Mouse (Mus musculus): ENCODE results near the gene Gm11983. TPM values are rescaled to one million over a fixed set of nuclear protein-coding genes. Genes with fewer than 3 reads are reported as not detected.

Gm11983 gene
- total RNA-seq, 4 experiments from 2014 or later: not detected

Other genes with a start within 250 kb of the Gm11983 start
- under 1 TPM; 0.08 to 0.22 (median 0.15) TPM for gene Nacad, start 231.6 kb downstream of the Gm11983 start, total RNA-seq (2022)
- 10 to 100 TPM; 53.8 to 63.0 (median 61.0) TPM for gene Tbrg4, start 211.6 kb downstream of the Gm11983 start, total RNA-seq (2022)
- not detected for gene Wap, start 199.0 kb downstream of the Gm11983 start, total RNA-seq (2022)
- 1 to 10 TPM in 1 of 4 experiments, under 1 TPM in 3; 0.54 to 1.5 (median 0.69) TPM for gene Ramp3, start 179.1 kb downstream of the Gm11983 start, total RNA-seq (2022)
- gene Adcy1, start 225.8 kb upstream of the Gm11983 start, total RNA-seq (2022): under 1 TPM; 0.34 to 0.77 (median 0.61) TPM